Mouse (Mus musculus): Measurements from ENCODE around the gene Rab44.

DNA sequence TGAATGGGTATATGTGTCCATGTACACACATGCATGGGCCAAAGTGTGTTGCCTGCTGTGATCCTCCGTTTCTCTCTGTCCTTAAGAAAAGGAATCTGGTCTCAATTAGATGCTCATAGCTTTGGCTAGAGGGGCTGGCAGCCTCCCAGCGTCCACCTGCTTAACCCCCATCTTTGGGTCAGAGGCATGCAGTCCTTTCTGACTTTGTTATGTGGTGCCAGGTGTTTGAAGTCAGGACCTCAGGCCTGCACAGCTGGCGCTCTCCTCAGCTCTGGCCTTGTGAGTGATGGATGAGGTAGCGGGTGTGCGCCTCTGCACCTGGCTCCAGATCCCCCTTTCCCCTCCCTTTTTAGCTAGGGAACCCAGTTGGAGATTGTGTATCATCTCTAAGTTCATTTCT lies 4.1 kb downstream of the Rab44 start:
- TF ChIP-seq CTCF (IDR thresholded peaks at IDR 0.05; ENCODE audit: low read depth), result no peak
- TF ChIP-seq EP300 (IDR thresholded peaks at IDR 0.05; ENCODE audit: low read depth), result no peak
